Mouse (Mus musculus): Measurements from ENCODE around the gene Vmn1r85. TPM values are rescaled to one million over a fixed set of nuclear protein-coding genes. Genes with fewer than 3 reads are reported as not detected.

Vmn1r85 gene
- polyA plus RNA-seq, 1 experiment, result 0.22 TPM

DNA sequence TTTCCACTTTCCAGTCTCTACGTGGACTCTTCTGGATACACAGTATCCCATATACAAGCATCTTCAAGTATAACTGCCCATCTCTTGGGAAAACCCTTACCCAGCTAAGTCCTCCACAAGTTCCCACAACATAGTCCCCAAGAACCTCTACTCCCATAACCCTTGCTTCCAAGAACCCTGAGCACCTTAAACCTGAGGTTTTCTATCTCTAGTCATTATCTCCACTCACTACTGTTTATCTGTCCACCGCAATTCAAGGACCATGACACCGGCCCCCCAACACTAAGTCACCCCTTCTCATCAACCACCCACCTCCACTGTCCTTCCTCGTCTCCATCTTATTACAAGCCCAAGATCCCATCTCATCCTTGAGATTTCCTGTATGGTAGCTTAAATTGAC is 58.2 kb downstream of the Vmn1r85 start:
- H3K9me3 ChIP-seq (replicated peaks; ENCODE audit: control insufficient read depth, insufficient read depth, low read length, poor library complexity, severe bottlenecking), result no peaks in the 10 kb centered on the region
- peak overlapping the region; percentile 55 for H3K27ac ChIP-seq (ENCODE audit: insufficient read depth, low read length)
- peak overlapping the region; percentile 82 for H3K4me3 ChIP-seq (ENCODE audit: low read depth, low read length)
- TF ChIP-seq POLR2A (IDR thresholded peaks at IDR 0.05; ENCODE audit: insufficient read depth, low read length) (no peak), CTCF (IDR thresholded peaks at IDR 0.05; ENCODE audit: low read depth, low read length) (no peak), EP300 (IDR thresholded peaks at IDR 0.05; ENCODE audit: insufficient read depth, low read depth, low read length) (no peak)
- peak overlapping the region; percentile 78 for H3K9ac ChIP-seq (ENCODE audit: low read depth, poor library complexity, severe bottlenecking)
- H3K4me1 ChIP-seq (ENCODE audit: control insufficient read depth, insufficient read depth, low read length), result no peaks in the 10 kb centered on the region
- H3K27me3 ChIP-seq (ENCODE audit: control insufficient read depth, insufficient read depth, low read length, poor library complexity, severe bottlenecking), result no peaks in the 10 kb centered on the region
- peaks cover 21% of the 10 kb centered on the region for H3K36me3 ChIP-seq (ENCODE audit: control insufficient read depth, insufficient read depth, low read length, poor library complexity, severe bottlenecking)

DNA sequence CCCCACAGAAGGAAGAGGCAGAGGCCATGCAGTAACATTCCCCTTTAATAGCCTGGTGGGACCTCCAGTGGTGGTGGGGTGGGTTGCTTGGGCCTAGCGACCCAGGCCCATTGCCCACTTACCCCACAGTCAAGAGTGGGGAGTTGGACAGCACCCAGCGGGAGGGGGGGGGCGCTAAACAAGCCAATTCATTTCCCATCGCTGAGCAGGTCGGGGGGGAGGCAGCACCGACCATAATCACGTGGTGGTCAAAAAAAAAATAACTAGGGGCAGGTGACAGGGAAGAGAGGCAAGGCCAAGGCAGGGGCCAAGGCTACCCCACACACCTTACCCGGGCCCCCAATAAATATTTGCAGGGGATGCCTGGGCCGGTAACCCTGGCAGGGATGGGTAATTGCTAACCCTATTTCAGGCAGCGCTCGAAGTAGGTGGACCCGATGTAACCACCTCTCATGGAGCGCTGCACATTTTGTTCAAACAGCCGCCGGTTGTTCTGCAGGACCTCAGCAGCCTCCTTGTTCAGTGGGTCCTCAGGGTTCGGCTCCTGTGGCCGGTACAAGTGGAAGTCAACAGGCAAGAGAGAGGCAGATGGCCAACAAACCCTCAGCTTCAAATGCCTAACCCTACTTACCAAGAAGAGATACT is 59.6 kb downstream of the Vmn1r85 start:
- no peak for TF ChIP-seq EP300 (IDR thresholded peaks at IDR 0.05; ENCODE audit: insufficient read depth, low read depth, low read length)
- no peak for TF ChIP-seq POLR2A (IDR thresholded peaks at IDR 0.05; ENCODE audit: insufficient read depth, low read length)
- TF ChIP-seq CTCF (IDR thresholded peaks at IDR 0.05; ENCODE audit: low read depth, low read length), result no peak
- H3K36me3 ChIP-seq (ENCODE audit: control insufficient read depth, insufficient read depth, low read length, poor library complexity, severe bottlenecking), result peaks cover 33% of the 10 kb centered on the region
- H3K4me1 ChIP-seq (ENCODE audit: control insufficient read depth, insufficient read depth, low read length), result no peaks in the 10 kb centered on the region
- H3K4me3 ChIP-seq (ENCODE audit: low read depth, low read length), result peak overlapping the region; percentile 44
- peak overlapping the region; percentile 40 for H3K9ac ChIP-seq (ENCODE audit: low read depth, poor library complexity, severe bottlenecking)
- H3K9me3 ChIP-seq (replicated peaks; ENCODE audit: control insufficient read depth, insufficient read depth, low read length, poor library complexity, severe bottlenecking), result no peaks in the 10 kb centered on the region
- H3K27ac ChIP-seq (ENCODE audit: insufficient read depth, low read length), result peak overlapping the region; percentile 69
- H3K27me3 ChIP-seq (ENCODE audit: control insufficient read depth, insufficient read depth, low read length, poor library complexity, severe bottlenecking), result no peaks in the 10 kb centered on the region

DNA sequence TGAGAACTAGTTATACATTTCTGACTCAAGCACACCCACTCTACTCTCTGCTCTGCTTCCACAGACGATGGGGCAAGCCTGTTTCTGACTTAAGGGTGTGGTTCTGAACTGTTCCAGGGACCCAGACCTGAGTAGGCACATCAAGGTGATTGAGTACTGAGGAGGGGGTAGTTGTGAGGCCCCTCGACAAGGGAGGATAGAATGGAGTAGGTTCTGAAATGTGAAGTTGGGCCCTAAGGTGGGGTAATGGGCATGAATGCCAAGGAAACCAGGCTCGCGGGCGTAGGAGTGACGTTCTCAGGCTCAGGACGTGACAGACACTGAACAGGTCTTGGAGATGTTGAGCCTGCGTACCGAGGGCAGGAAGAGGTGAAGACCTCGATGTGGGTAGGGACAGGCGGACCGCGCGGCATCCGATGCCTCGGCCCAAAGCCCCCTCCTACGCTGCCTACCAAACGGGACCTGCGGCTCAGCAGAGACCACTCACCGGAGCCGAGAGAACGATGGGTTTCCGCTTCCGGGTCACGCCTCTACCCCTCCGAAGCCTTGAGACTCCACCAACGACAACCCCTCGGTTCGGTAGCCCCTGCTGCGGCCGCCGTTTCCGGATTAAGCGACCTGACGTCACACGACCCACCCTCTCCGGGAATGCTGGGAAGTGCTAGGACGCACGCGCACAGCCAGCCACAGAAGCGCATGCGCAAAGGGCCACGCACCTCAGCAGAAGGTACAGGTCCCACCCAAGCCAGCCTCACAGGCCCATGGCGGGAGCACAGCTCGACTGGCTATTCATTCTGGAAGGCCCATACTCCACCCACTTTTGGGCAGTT is 60.6 kb downstream of the Vmn1r85 start, which contains the start of gene Chmp2a:
Gene Chmp2a, minus strand, starts transcription at position 660 of the 830 bp plus-strand sequence.
- Histone ChIP-seq H3K4me3 (ENCODE audit: low read depth, low read length) (peak within 1 kb of the TSS; percentile 91), H3K27ac (ENCODE audit: insufficient read depth, low read length) (peak within 1 kb of the TSS; percentile 86), H3K9me3 (replicated peaks; ENCODE audit: control insufficient read depth, insufficient read depth, low read length, poor library complexity, severe bottlenecking) (no peaks in the 10 kb centered on the region), H3K4me1 (ENCODE audit: control insufficient read depth, insufficient read depth, low read length) (no peaks in the 10 kb centered on the region), H3K36me3 (ENCODE audit: control insufficient read depth, insufficient read depth, low read length, poor library complexity, severe bottlenecking) (peaks cover 42% of the 10 kb centered on the region), H3K9ac (ENCODE audit: low read depth, poor library complexity, severe bottlenecking) (peak within 1 kb of the TSS; percentile 65), H3K27me3 (ENCODE audit: control insufficient read depth, insufficient read depth, low read length, poor library complexity, severe bottlenecking) (no peaks in the 10 kb centered on the region)
- peak; percentile 74 for TF ChIP-seq POLR2A (IDR thresholded peaks at IDR 0.05; ENCODE audit: insufficient read depth, low read length)
- 0 out of 2 replicates have a peak, but pooled peaks have one; percentile 18 for TF ChIP-seq EP300 (IDR thresholded peaks at IDR 0.05; ENCODE audit: insufficient read depth, low read depth, low read length)
- no peak for TF ChIP-seq CTCF (IDR thresholded peaks at IDR 0.05; ENCODE audit: low read depth, low read length)

DNA sequence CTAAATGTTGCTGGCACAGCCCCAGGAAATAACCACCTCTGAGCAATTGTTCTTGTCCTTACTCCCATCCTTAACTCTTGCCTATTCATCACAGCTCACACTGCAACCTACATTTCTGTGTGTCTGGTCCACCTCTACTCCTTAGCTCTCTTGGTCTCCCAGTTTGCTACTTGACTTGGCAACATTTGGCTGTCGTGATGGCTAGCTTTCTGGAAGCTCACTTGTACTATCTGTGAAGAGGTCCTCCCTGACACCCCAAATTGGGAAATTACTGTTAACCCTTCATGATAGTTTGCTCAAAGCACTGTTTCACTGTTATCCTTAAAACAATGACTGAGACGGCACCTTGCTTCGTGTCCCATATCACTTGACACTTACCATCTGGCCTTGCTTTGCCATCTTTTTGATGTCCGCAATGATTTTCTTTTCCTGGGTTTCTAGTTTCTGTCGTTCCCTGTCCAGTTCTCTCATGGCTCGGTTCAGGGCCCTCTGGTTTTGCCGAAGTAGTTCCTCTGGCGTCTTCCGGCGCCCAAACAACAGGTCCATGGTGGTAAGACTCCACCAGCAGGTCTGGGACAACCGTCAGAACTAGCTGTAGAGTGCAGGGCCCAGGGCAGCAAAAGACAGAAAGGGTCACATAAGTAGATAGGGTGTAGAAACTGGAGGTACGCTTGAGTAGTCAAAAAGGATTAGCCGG is 61.4 kb downstream of the Vmn1r85 start:
- H3K4me1 ChIP-seq (ENCODE audit: control insufficient read depth, insufficient read depth, low read length), result no peaks in the 10 kb centered on the region
- TF ChIP-seq CTCF (IDR thresholded peaks at IDR 0.05; ENCODE audit: low read depth, low read length), result no peak
- TF ChIP-seq EP300 (IDR thresholded peaks at IDR 0.05; ENCODE audit: insufficient read depth, low read depth, low read length), result no peak
- no peak for TF ChIP-seq POLR2A (IDR thresholded peaks at IDR 0.05; ENCODE audit: insufficient read depth, low read length)
- peaks cover 50% of the 10 kb centered on the region for H3K36me3 ChIP-seq (ENCODE audit: control insufficient read depth, insufficient read depth, low read length, poor library complexity, severe bottlenecking)

More for the DNA sequence above, 61.4 kb downstream of the Vmn1r85 start:
- Histone ChIP-seq H3K9me3 (replicated peaks; ENCODE audit: control insufficient read depth, insufficient read depth, low read length, poor library complexity, severe bottlenecking) (no peaks in the 10 kb centered on the region), H3K4me3 (ENCODE audit: low read depth, low read length) (peak overlapping the region; percentile 91), H3K27me3 (ENCODE audit: control insufficient read depth, insufficient read depth, low read length, poor library complexity, severe bottlenecking) (no peaks in the 10 kb centered on the region), H3K9ac (ENCODE audit: low read depth, poor library complexity, severe bottlenecking) (peak overlapping the region; percentile 65), H3K27ac (ENCODE audit: insufficient read depth, low read length) (peak overlapping the region; percentile 86)

Other genes with a start within 250 kb of the Vmn1r85 start
- gene Zfp128, start 214.0 kb downstream of the Vmn1r85 start, polyA plus RNA-seq (2011; ENCODE audit: insufficient read depth, insufficient read length, low read depth, missing spikeins), result 1.2 and 1.6 TPM in 2 replicates
- 10.0 and 10.7 TPM in 2 replicates for gene Zscan22, start 197.4 kb downstream of the Vmn1r85 start, polyA plus RNA-seq (2011; ENCODE audit: insufficient read depth, insufficient read length, low read depth, missing spikeins)
- 1,704 and 1,789 TPM in 2 replicates for gene Rps5, start 172.9 kb downstream of the Vmn1r85 start, polyA plus RNA-seq (2011; ENCODE audit: insufficient read depth, insufficient read length, low read depth, missing spikeins)
- 0.37 and 0.84 TPM in 2 replicates for gene Rnf225, start 167.8 kb downstream of the Vmn1r85 start, polyA plus RNA-seq (2011; ENCODE audit: insufficient read depth, insufficient read length, low read depth, missing spikeins)
- gene Zfp324, start 129.3 kb downstream of the Vmn1r85 start, polyA plus RNA-seq (2011; ENCODE audit: insufficient read depth, insufficient read length, low read depth, missing spikeins), result 1.5 and 2.3 TPM in 2 replicates
- 4.5 and 5.1 TPM in 2 replicates for gene Zfp446, start 117.3 kb downstream of the Vmn1r85 start, polyA plus RNA-seq (2011; ENCODE audit: insufficient read depth, insufficient read length, low read depth, missing spikeins)
- gene Slc27a5, start 97.0 kb downstream of the Vmn1r85 start, polyA plus RNA-seq (2011; ENCODE audit: insufficient read depth, insufficient read length, low read depth, missing spikeins), result 0.75 TPM in 1 of 2 replicates, not detected in the other
- gene Trim28, start 96.1 kb downstream of the Vmn1r85 start, polyA plus RNA-seq (2011; ENCODE audit: insufficient read depth, insufficient read length, low read depth, missing spikeins), result 1,087 and 1,151 TPM in 2 replicates
- gene Zbtb45, start 85.1 kb downstream of the Vmn1r85 start, polyA plus RNA-seq (2011; ENCODE audit: insufficient read depth, insufficient read length, low read depth, missing spikeins), result 14.0 and 22.7 TPM in 2 replicates
- 153 and 159 TPM in 2 replicates for gene Chmp2a, start 60.4 kb downstream of the Vmn1r85 start, polyA plus RNA-seq (2011; ENCODE audit: insufficient read depth, insufficient read length, low read depth, missing spikeins)
- 195 and 239 TPM in 2 replicates for gene Ube2m, start 56.9 kb downstream of the Vmn1r85 start, polyA plus RNA-seq (2011; ENCODE audit: insufficient read depth, insufficient read length, low read depth, missing spikeins)
- gene Mzf1, start 40.4 kb downstream of the Vmn1r85 start, polyA plus RNA-seq (2011; ENCODE audit: insufficient read depth, insufficient read length, low read depth, missing spikeins), result 0.90 and 0.93 TPM in 2 replicates
- gene Vmn1r86, start 24.7 kb upstream of the Vmn1r85 start, polyA plus RNA-seq (2011; ENCODE audit: insufficient read depth, insufficient read length, low read depth, missing spikeins), result not detected in 2 replicates
- gene Vmn1r87, start 45.0 kb upstream of the Vmn1r85 start, polyA plus RNA-seq (2011; ENCODE audit: insufficient read depth, insufficient read length, low read depth, missing spikeins), result 0.15 and 0.26 TPM in 2 replicates
- 0.64 and 0.78 TPM in 2 replicates for gene Vmn1r88, start 64.4 kb upstream of the Vmn1r85 start, polyA plus RNA-seq (2011; ENCODE audit: insufficient read depth, insufficient read length, low read depth, missing spikeins)
- not detected in 2 replicates for gene Vmn1r89, start 117.8 kb upstream of the Vmn1r85 start, polyA plus RNA-seq (2011; ENCODE audit: insufficient read depth, insufficient read length, low read depth, missing spikeins)
- 157 and 181 TPM in 2 replicates for gene Lig1, start 182.1 kb upstream of the Vmn1r85 start, polyA plus RNA-seq (2011; ENCODE audit: insufficient read depth, insufficient read length, low read depth, missing spikeins)
- 6.0 and 9.4 TPM in 2 replicates for gene Zswim9, start 183.5 kb upstream of the Vmn1r85 start, polyA plus RNA-seq (2011; ENCODE audit: insufficient read depth, insufficient read length, low read depth, missing spikeins)
- gene Pla2g4c, start 229.5 kb upstream of the Vmn1r85 start, polyA plus RNA-seq (2011; ENCODE audit: insufficient read depth, insufficient read length, low read depth, missing spikeins), result 1.0 and 1.6 TPM in 2 replicates